Mouse (Mus musculus): ENCODE results near the gene Mrpl27.
"Not testable (repeated sequence)": the region's sequence is repeated elsewhere in the genome, so short reads cannot be mapped to it uniquely, and the experiment has no call there.

Mrpl27 gene

GRCm38 (mm10) chr11:94653663-94654436 lies at the start of gene Mrpl27, which contains the start of gene Eme1:
Mrpl27 (plus strand) TSS chr11:94653767.
Eme1 (minus strand) TSS chr11:94653964.
- peak; percentile 83 for DNase-seq (ENCODE audit: low read depth)

- peak; percentile 74 for DNase-seq (ENCODE audit: low read depth)
Observed at GRCm38 (mm10) chr11:94610744-94611740, 42.5 kb upstream of the Mrpl27 start.

- no peak for DNase-seq (ENCODE audit: low read depth)
Observed at GRCm38 (mm10) chr11:94614603-94615002, 39.0 kb upstream of the Mrpl27 start.

GRCm38 (mm10) chr11:94615494-94615893 lies 38.1 kb upstream of the Mrpl27 start:
- DNase-seq (ENCODE audit: low read depth) = peak; percentile 29

- DNase-seq (ENCODE audit: low read depth) = no peak
Observed at GRCm38 (mm10) chr11:94617646-94618045, 35.9 kb upstream of the Mrpl27 start.

GRCm38 (mm10) chr11:94620766-94621457 lies 32.7 kb upstream of the Mrpl27 start:
- peak; percentile 56 for DNase-seq (ENCODE audit: low read depth)

- DNase-seq (ENCODE audit: low read depth) = peak; percentile 43
Observed at GRCm38 (mm10) chr11:94621458-94621852, 32.1 kb upstream of the Mrpl27 start.

- no peak for DNase-seq (ENCODE audit: low read depth)
Observed at GRCm38 (mm10) chr11:94622162-94622561, 31.4 kb upstream of the Mrpl27 start.

- DNase-seq (ENCODE audit: low read depth) = peak; percentile 97
Observed at GRCm38 (mm10) chr11:94629199-94629883, 24.2 kb upstream of the Mrpl27 start, which contains the start of gene Lrrc59. Lrrc59 (plus strand) TSS chr11:94629767.

- DNase-seq (ENCODE audit: low read depth) = no peak
Observed at GRCm38 (mm10) chr11:94629884-94630198, 23.7 kb upstream of the Mrpl27 start.

GRCm38 (mm10) chr11:94630199-94631011 lies 23.2 kb upstream of the Mrpl27 start:
- DNase-seq (ENCODE audit: low read depth) = peak; percentile 74

GRCm38 (mm10) chr11:94631969-94632368 lies 21.6 kb upstream of the Mrpl27 start:
- DNase-seq (ENCODE audit: low read depth) = no peak

GRCm38 (mm10) chr11:94632988-94633387 lies 20.6 kb upstream of the Mrpl27 start:
- DNase-seq (ENCODE audit: low read depth) = no peak

- DNase-seq (ENCODE audit: low read depth) = no peak
Observed at GRCm38 (mm10) chr11:94634431-94634830, 19.1 kb upstream of the Mrpl27 start.

GRCm38 (mm10) chr11:94644461-94645219 lies 8.9 kb upstream of the Mrpl27 start:
- no peak for DNase-seq (ENCODE audit: low read depth)

GRCm38 (mm10) chr11:94646457-94646856 lies 7.1 kb upstream of the Mrpl27 start:
- DNase-seq (ENCODE audit: low read depth) = no peak

GRCm38 (mm10) chr11:94651241-94651640 lies 2.3 kb upstream of the Mrpl27 start:
- not testable (repeated sequence) for DNase-seq (ENCODE audit: low read depth)

GRCm38 (mm10) chr11:94652973-94653372 lies 594 bp upstream of the Mrpl27 start:
- no peak for DNase-seq (ENCODE audit: low read depth)

- no peak for DNase-seq (ENCODE audit: low read depth)
Observed at GRCm38 (mm10) chr11:94661344-94661743, 7.8 kb downstream of the Mrpl27 start.

- no peak for DNase-seq (ENCODE audit: low read depth)
Observed at GRCm38 (mm10) chr11:94665281-94665680, 11.7 kb downstream of the Mrpl27 start.

Data from NIH3T3 (cell line).